Mouse (Mus musculus) limb, embryonic 13.5 days (tissue): ENCODE results near the gene Sacs. TPM values are rescaled to one million over a fixed set of nuclear protein-coding genes. Genes with fewer than 3 reads are reported as not detected.
"Not testable (repeated sequence)": the region's sequence is repeated elsewhere in the genome, so short reads cannot be mapped to it uniquely, and the experiment has no call there.

Experiments
- ATAC-seq: fragments of 200-750 bp; cut with Nextera tagmentation; 2 replicates; pipeline ENCODE4 v1.8.0; 2017; ENCODE audit warnings: low read depth, moderate number of reproducible peaks, moderate TSS enrichment; ENCODE audit not compliant: low FRiP score
- H3K27ac ChIP-seq: fragments of 300-500 bp; sonication (generic); 2 replicates; pipeline ENCODE4 v1.5.1; 2015; ENCODE audit warnings: inconsistent platforms, mild to moderate bottlenecking, moderate library complexity
- H3K27me3 ChIP-seq: fragments of 300-500 bp; sonication (generic); 2 replicates; pipeline ENCODE4 v1.6.1; 2015; ENCODE audit warnings: mild to moderate bottlenecking, inconsistent platforms
- H3K36me3 ChIP-seq: fragments of 300-500 bp; sonication (generic); 2 replicates; pipeline ENCODE4 v1.6.1; 2015; ENCODE audit warnings: inconsistent platforms, mild to moderate bottlenecking, moderate library complexity
- H3K4me1 ChIP-seq: fragments of 300-500 bp; sonication (generic); 2 replicates; pipeline ENCODE4 v1.6.1; 2015; ENCODE audit warnings: inconsistent platforms
- H3K4me2 ChIP-seq: fragments of 300-500 bp; sonication (generic); replicated peaks from 2 replicates; pipeline ENCODE4 v1.6.1; 2015; ENCODE audit warnings: inconsistent platforms, mild to moderate bottlenecking, moderate library complexity
- H3K4me3 ChIP-seq: fragments of 300-500 bp; sonication (generic); 2 replicates; pipeline ENCODE4 v1.5.1; 2015; ENCODE audit warnings: moderate library complexity, mild to moderate bottlenecking, inconsistent platforms
- H3K9ac ChIP-seq: fragments of 300-500 bp; sonication (generic); 2 replicates; pipeline ENCODE4 v1.6.1; 2015; ENCODE audit warnings: mild to moderate bottlenecking, inconsistent platforms
- H3K9me3 ChIP-seq: fragments of 300-500 bp; sonication (generic); 2 replicates; pipeline ENCODE4 v1.6.1; 2016; ENCODE audit warnings: inconsistent platforms
- WGBS: fragments of 180-500 bp; shearing (Covaris S2); methylation state at CpG from one replicate; pipeline ENCODE4 v1.1.7; 2015; 5-methylcytosine and 5-hydroxymethylcytosine counted together
- polyA plus RNA-seq: library from polyadenylated mRNA; unstranded; fragments of >200 nt; fragmentation: Nextera tagmentation; extraction: Ambion mirVana; gene quantifications from 2 replicates; pipeline ENCODE4 v1.2.1, GENCODE M21; 2015

Sacs gene
- 3.0 and 3.3 TPM in 2 replicates for polyA plus RNA-seq

- H3K4me3 ChIP-seq, result peak within 1 kb of the TSS; percentile 53
- peaks cover 16% of the 10 kb centered on the region for H3K27me3 ChIP-seq
- H3K9me3 ChIP-seq, result no peaks in the 10 kb centered on the region
- H3K36me3 ChIP-seq, result no peaks in the 10 kb centered on the region
- peak within 1 kb of the TSS; percentile 73 for H3K9ac ChIP-seq
- H3K27ac ChIP-seq, result no peak within 1 kb of the TSS
- H3K4me1 ChIP-seq, result no peaks in the 10 kb centered on the region
- WGBS, result 6% methylated on average over 23 of the region's 23 CpGs
- no peak; the same call in 1 of the 2 replicates for ATAC-seq
- peak within 1 kb of the TSS; percentile 76 for H3K4me2 ChIP-seq
Measured at GRCm38 (mm10) chr14:61137994-61138726, at the start of gene Sacs. TSS of gene Sacs (plus strand) at chr14:61138457.

- ATAC-seq, result no peak
- 79% methylated on average over 5 of the region's 5 CpGs for WGBS
- Histone ChIP-seq H3K9ac (no peak overlapping the region), H3K27me3 (no peaks in the 10 kb centered on the region), H3K27ac (no peak overlapping the region), H3K4me1 (no peaks in the 10 kb centered on the region), H3K4me2 (no peak overlapping the region), H3K4me3 (no peak overlapping the region), H3K36me3 (no peaks in the 10 kb centered on the region), H3K9me3 (no peaks in the 10 kb centered on the region)
Measured at GRCm38 (mm10) chr14:61090955-61091354, 47.3 kb upstream of the Sacs start.

GRCm38 (mm10) chr14:61092073-61092472 lies 46.2 kb upstream of the Sacs start:
- Histone ChIP-seq H3K4me2 (no peak overlapping the region), H3K9me3 (no peaks in the 10 kb centered on the region), H3K9ac (no peak overlapping the region), H3K27ac (no peak overlapping the region), H3K27me3 (no peaks in the 10 kb centered on the region), H3K4me1 (no peaks in the 10 kb centered on the region), H3K4me3 (no peak overlapping the region), H3K36me3 (no peaks in the 10 kb centered on the region)
- ATAC-seq, result no peak
- WGBS, result 80% methylated on average over 3 of the region's 3 CpGs

GRCm38 (mm10) chr14:61097974-61098625 lies 40.2 kb upstream of the Sacs start:
- Histone ChIP-seq H3K27ac (no peak overlapping the region), H3K36me3 (no peaks in the 10 kb centered on the region), H3K27me3 (no peaks in the 10 kb centered on the region), H3K9me3 (no peaks in the 10 kb centered on the region), H3K4me2 (no peak overlapping the region), H3K9ac (no peak overlapping the region), H3K4me3 (no peak overlapping the region), H3K4me1 (no peaks in the 10 kb centered on the region)
- 86% methylated on average over 12 of the region's 12 CpGs for WGBS
- no peak for ATAC-seq

DNA sequence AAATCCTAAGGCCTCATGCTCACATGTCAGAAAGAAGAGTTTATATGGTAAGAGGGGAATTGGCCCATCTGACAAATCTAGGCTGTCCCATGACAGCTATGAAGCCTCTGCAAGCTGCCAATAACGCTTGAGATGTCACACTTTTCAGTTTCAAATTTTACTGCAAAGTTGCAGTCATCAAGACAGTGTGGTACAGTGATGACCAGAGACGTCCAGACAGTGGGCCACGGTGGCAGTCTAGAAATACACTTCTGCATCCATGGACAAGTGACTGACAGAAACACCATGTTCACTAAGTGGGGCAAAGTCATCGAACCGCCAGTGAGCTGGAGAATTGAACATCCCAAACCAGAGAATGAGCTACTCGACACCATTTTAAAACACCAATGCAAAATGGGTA lies 37.5 kb upstream of the Sacs start:
- WGBS, result 85% methylated on average over 6 of the region's 6 CpGs
- ATAC-seq, result no peak
- H3K9me3 ChIP-seq, result no peaks in the 10 kb centered on the region

DNA sequence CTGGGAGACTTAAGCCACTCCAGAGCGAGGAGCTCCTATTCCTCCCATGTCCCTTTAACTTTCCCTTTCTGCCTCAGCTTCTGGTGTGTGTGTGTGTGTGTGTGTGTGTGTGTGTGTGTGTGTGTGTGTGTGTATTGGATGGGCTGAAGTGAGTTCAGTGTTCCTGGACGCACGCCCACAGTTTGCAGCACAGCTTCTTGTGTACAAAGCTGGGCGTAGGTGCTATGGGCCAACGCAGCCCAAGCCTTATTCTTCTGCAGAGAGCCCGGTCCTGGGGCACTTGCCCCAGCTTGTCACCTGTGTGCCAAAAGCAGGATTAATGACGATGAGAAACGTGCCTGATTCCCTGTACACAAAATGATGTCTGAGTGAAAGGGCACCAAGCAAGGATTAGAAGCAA lies 31.9 kb upstream of the Sacs start:
- no peak overlapping the region for H3K9ac ChIP-seq
- peaks cover 7% of the 10 kb centered on the region for H3K4me1 ChIP-seq
- no peak overlapping the region for H3K27ac ChIP-seq
- 82% methylated on average over 8 of the region's 8 CpGs for WGBS
- no peaks in the 10 kb centered on the region for H3K9me3 ChIP-seq
- H3K4me2 ChIP-seq, result no peak overlapping the region
- no peaks in the 10 kb centered on the region for H3K27me3 ChIP-seq
- no peak for ATAC-seq
- no peaks in the 10 kb centered on the region for H3K36me3 ChIP-seq
- no peak overlapping the region for H3K4me3 ChIP-seq

More for the DNA sequence above, 37.5 kb upstream of the Sacs start:
- H3K4me3 ChIP-seq, result no peak overlapping the region
- no peaks in the 10 kb centered on the region for H3K27me3 ChIP-seq
- H3K4me1 ChIP-seq, result peaks cover 2% of the 10 kb centered on the region; the same call in 1 of the 2 replicates
- H3K36me3 ChIP-seq, result no peaks in the 10 kb centered on the region
- no peak overlapping the region for H3K9ac ChIP-seq
- H3K27ac ChIP-seq, result no peak overlapping the region
- H3K4me2 ChIP-seq, result no peak overlapping the region

DNA sequence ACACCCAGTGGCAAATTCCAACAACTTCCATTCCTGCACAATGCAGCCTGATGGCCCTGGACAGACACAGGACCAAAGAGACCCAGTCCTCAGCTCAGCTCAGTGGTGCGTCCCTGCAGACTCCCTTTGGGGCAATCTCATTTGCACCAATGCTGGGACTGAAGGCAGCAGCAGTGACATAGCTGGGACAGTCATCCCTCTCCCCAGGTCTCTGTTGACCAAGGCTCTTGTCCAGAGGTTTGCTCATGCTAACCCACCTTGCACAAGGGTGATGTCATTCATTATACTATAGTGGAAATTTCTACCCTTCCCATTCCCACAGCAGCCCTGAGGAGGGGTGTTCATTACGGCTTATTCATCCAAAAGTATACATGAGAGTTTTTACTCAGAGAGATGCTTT lies 29.6 kb upstream of the Sacs start:
- no peaks in the 10 kb centered on the region for H3K9me3 ChIP-seq
- H3K27me3 ChIP-seq, result no peaks in the 10 kb centered on the region
- no peak overlapping the region for H3K9ac ChIP-seq
- H3K4me2 ChIP-seq, result no peak overlapping the region
- H3K4me3 ChIP-seq, result no peak overlapping the region
- no peak for ATAC-seq
- 81% methylated on average over 2 of the region's 2 CpGs for WGBS
- H3K36me3 ChIP-seq, result no peaks in the 10 kb centered on the region
- no peak overlapping the region for H3K27ac ChIP-seq
- H3K4me1 ChIP-seq, result peaks cover 7% of the 10 kb centered on the region

- Histone ChIP-seq H3K9ac (no peak overlapping the region), H3K4me3 (no peak overlapping the region), H3K27me3 (no peaks in the 10 kb centered on the region), H3K4me1 (peaks cover 5% of the 10 kb centered on the region), H3K4me2 (0 out of 2 replicates have a peak overlapping the region, but pooled peaks have one; percentile 27), H3K36me3 (no peaks in the 10 kb centered on the region), H3K9me3 (no peaks in the 10 kb centered on the region), H3K27ac (no peak overlapping the region)
- ATAC-seq, result no peak
- WGBS, result 3% methylated on average over 11 of the region's 11 CpGs
Measured at GRCm38 (mm10) chr14:61112404-61112803, 25.9 kb upstream of the Sacs start.

GRCm38 (mm10) chr14:61124755-61125154 lies 13.5 kb upstream of the Sacs start:
- no peak overlapping the region for H3K27ac ChIP-seq
- no peak for ATAC-seq
- WGBS, result 82% methylated on average over 5 of the region's 5 CpGs

DNA sequence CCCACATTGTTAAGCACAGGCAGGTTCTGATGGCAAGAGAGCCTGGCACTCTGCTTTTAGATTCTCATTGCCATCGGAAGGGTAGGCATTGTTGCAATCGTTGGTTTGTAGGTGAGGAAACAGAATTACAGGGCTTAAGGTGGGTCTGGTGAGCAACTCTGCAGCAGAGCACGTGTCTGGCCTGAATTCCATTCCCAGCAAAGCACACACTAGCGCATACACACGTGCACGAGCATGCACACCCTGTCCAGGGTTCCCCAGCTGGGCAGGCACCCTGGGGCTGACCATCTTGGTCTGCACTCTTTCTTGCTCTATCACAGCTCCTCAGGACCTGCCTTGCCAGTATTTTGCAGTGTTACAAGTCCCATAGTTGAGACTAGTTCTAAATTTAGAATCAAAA lies 13.1 kb upstream of the Sacs start:
- Histone ChIP-seq H3K4me3 (no peak overlapping the region), H3K27me3 (no peaks in the 10 kb centered on the region), H3K9ac (no peak overlapping the region), H3K36me3 (no peaks in the 10 kb centered on the region), H3K9me3 (no peaks in the 10 kb centered on the region), H3K4me1 (no peaks in the 10 kb centered on the region), H3K27ac (no peak overlapping the region), H3K4me2 (no peak overlapping the region)
- ATAC-seq, result no peak
- WGBS, result 80% methylated on average over 6 of the region's 6 CpGs

More at GRCm38 (mm10) chr14:61124755-61125154, 13.5 kb upstream of the Sacs start:
- Histone ChIP-seq H3K36me3 (no peaks in the 10 kb centered on the region), H3K4me1 (no peaks in the 10 kb centered on the region), H3K4me3 (no peak overlapping the region), H3K27me3 (no peaks in the 10 kb centered on the region), H3K9me3 (no peaks in the 10 kb centered on the region), H3K9ac (no peak overlapping the region), H3K4me2 (no peak overlapping the region)

GRCm38 (mm10) chr14:61127365-61127764 lies 10.9 kb upstream of the Sacs start:
- not testable (repeated sequence) for H3K4me3 ChIP-seq, H3K27ac ChIP-seq, H3K27me3 ChIP-seq, ATAC-seq, H3K4me1 ChIP-seq, H3K4me2 ChIP-seq, H3K9ac ChIP-seq, H3K9me3 ChIP-seq, H3K36me3 ChIP-seq
- 79% methylated on average over 6 of the region's 6 CpGs for WGBS

- Histone ChIP-seq H3K36me3 (no peaks in the 10 kb centered on the region), H3K4me2 (no peak overlapping the region), H3K9ac (no peak overlapping the region), H3K27ac (0 out of 2 replicates have a peak overlapping the region, but pooled peaks have one; percentile 28), H3K4me3 (no peak overlapping the region), H3K9me3 (no peaks in the 10 kb centered on the region), H3K27me3 (no peaks in the 10 kb centered on the region), H3K4me1 (no peaks in the 10 kb centered on the region)
- peak; percentile 72 for ATAC-seq
- 78% methylated on average over 7 of the region's 7 CpGs for WGBS
Measured at GRCm38 (mm10) chr14:61128961-61129507, 9.2 kb upstream of the Sacs start.
